8 mouse cellular contexts compared by ENCODE assay signal in genomic region chr2:65238964-65239570, GRCm38 (mm10). TPM values are rescaled to one million over a fixed set of nuclear protein-coding genes. Genes with fewer than 3 reads are reported as not detected.
A peak's percentile ranks its signal among the peaks of the same experiment; 100 is the strongest.
DNase-seq lines count a peak whose midpoint lies in the region; ATAC-seq and TF ChIP-seq lines count a peak whose summit lies in the region.

Gene Cobll1 (minus strand): TSS chr2:65239403.

- peak within 1 kb of the TSS; percentile 43 for H3K4me3 ChIP-seq in bone marrow macrophage, adult 2 months (ENCODE audit: insufficient read depth, low read length)
- H3K4me3 ChIP-seq in heart, embryonic 12.5 days = peak within 1 kb of the TSS; percentile 77
- H3K4me3 ChIP-seq in midbrain, embryonic 13.5 days (replicated peaks) = peak within 1 kb of the TSS; percentile 75

- H3K36me3 ChIP-seq in heart, embryonic 12.5 days = no peaks in the 10 kb centered on the region
- H3K36me3 ChIP-seq in midbrain, embryonic 13.5 days = no peaks in the 10 kb centered on the region

- intact Hi-C loops in left cerebral cortex, postnatal 25 days (cut with DNase I) = loop anchor here (2.0 to 5.0 kb wide), 2 partner anchors 93 to 94 kb away; no protein-coding TSS in a partner anchor

- WGBS in heart, embryonic 12.5 days = under 1% methylated on average over 37 of the region's 37 CpGs
- under 1% methylated on average over 37 of the region's 37 CpGs for WGBS in midbrain, embryonic 13.5 days

- TF ChIP-seq POLR2A in bone marrow macrophage, adult 2 months (IDR thresholded peaks at IDR 0.05; ENCODE audit: borderline replicate concordance, low read depth, low read length) = no peak

- H3K27me3 ChIP-seq in heart, embryonic 12.5 days (replicated peaks) = no peaks in the 10 kb centered on the region
- H3K27me3 ChIP-seq in midbrain, embryonic 13.5 days = peaks cover 22% of the 10 kb centered on the region

- no peak within 1 kb of the TSS for H3K27ac ChIP-seq in bone marrow macrophage, adult 2 months (ENCODE audit: insufficient read depth, low read depth, low read length)
- H3K27ac ChIP-seq in heart, embryonic 12.5 days (ENCODE audit: poor library complexity, severe bottlenecking) = peak within 1 kb of the TSS; percentile 90
- no peak within 1 kb of the TSS for H3K27ac ChIP-seq in midbrain, embryonic 13.5 days

- H3K9me3 ChIP-seq in heart, embryonic 12.5 days (replicated peaks) = no peaks in the 10 kb centered on the region
- H3K9me3 ChIP-seq in midbrain, embryonic 13.5 days = no peaks in the 10 kb centered on the region

- no peak for TF ChIP-seq CTCF in bone marrow macrophage, adult 2 months (IDR thresholded peaks at IDR 0.05; ENCODE audit: low read depth, low read length)

- H3K4me2 ChIP-seq in heart, embryonic 12.5 days = peak within 1 kb of the TSS; percentile 91
- peak within 1 kb of the TSS; percentile 98 for H3K4me2 ChIP-seq in midbrain, embryonic 13.5 days (replicated peaks)

- H3K9ac ChIP-seq in heart, embryonic 12.5 days = peak within 1 kb of the TSS; percentile 80
- peak within 1 kb of the TSS; percentile 74 for H3K9ac ChIP-seq in midbrain, embryonic 13.5 days (replicated peaks)

- peak; percentile 57 for DNase-seq in retina, embryonic 14.5 days (ENCODE audit: low spot score)
- no peak for DNase-seq in retina, postnatal 1 day
- DNase-seq in kidney, postnatal 36 days = peak; percentile 71 to 78
- DNase-seq in testis, postnatal 14 days (ENCODE audit: low spot score) = peak; percentile 58
- no peak for DNase-seq in left cerebral cortex, postnatal 25 days (ENCODE audit: low spot score in 2 of 2)

- no peaks in the 10 kb centered on the region for H3K4me1 ChIP-seq in bone marrow macrophage, adult 2 months (ENCODE audit: control insufficient read depth, insufficient read depth, low read length)
- H3K4me1 ChIP-seq in heart, embryonic 12.5 days (replicated peaks) = peaks cover 15% of the 10 kb centered on the region
- peaks cover 20% of the 10 kb centered on the region for H3K4me1 ChIP-seq in midbrain, embryonic 13.5 days (replicated peaks)

- peak; percentile 74 for ATAC-seq in heart, embryonic 12.5 days (ENCODE audit: insufficient number of reproducible peaks, low FRiP score)
- ATAC-seq in midbrain, embryonic 13.5 days = peak; percentile 89

RNA-seq across cellular contexts. Expression of gene Cobll1, which starts in this region (rescaled TPM):
- 0.39 and 0.60 TPM in 2 replicates for polyA plus RNA-seq in bone marrow macrophage, adult 2 months (2012; ENCODE audit: insufficient read depth, insufficient read length, missing spikeins)
- 12.8 and 14.5 TPM in 2 replicates for polyA plus RNA-seq in heart, embryonic 12.5 days (2016; fragmentation: Nextera tagmentation; extraction: Ambion mirVana)
- polyA plus RNA-seq in midbrain, embryonic 13.5 days (2015; fragmentation: Nextera tagmentation; extraction: Ambion mirVana) = 2.6 and 2.8 TPM in 2 replicates
- total RNA-seq in left cerebral cortex, postnatal 25 days (2021) = 1 to 10 TPM; 6.3 to 6.6 TPM

Comparison
In these comparisons a context has a peak if more than half of its experiments do, and no peak if none do; other contexts are left out.
1. DNase-seq: peak in retina, embryonic 14.5 days (single experiment), kidney, postnatal 36 days (2 of 2) and testis, postnatal 14 days (single experiment); none in retina, postnatal 1 day (single experiment) and left cerebral cortex, postnatal 25 days (0 of 2).
2. Peak in every context shown above with its lines, with median percentiles within 50 percentile points of each other: H3K4me3 ChIP-seq.